Mouse (Mus musculus) stomach, embryonic 14.5 days (tissue): ENCODE results near the gene 4933415F23Rik. TPM values are rescaled to one million over a fixed set of nuclear protein-coding genes. Genes with fewer than 3 reads are reported as not detected.

Experiments used
- ATAC-seq: fragments of 200-750 bp; cut with Nextera tagmentation; 2 replicates; pipeline ENCODE4 v1.8.0; 2017; ENCODE audit warnings: low read depth, moderate TSS enrichment; ENCODE audit not compliant: insufficient number of reproducible peaks, insufficient read depth, low FRiP score
- H3K27ac ChIP-seq: fragments of 300-500 bp; sonication (generic); 2 replicates; pipeline ENCODE4 v1.5.1; 2014; ENCODE audit warnings: mild to moderate bottlenecking, low read length, moderate library complexity, mixed read lengths
- H3K27me3 ChIP-seq: fragments of 300-500 bp; sonication (generic); 2 replicates; pipeline ENCODE4 v1.6.1; 2014; ENCODE audit warnings: low read length, control low read depth, mixed read lengths; ENCODE audit not compliant: control insufficient read depth, insufficient read depth
- H3K36me3 ChIP-seq: fragments of 300-500 bp; sonication (generic); 2 replicates; pipeline ENCODE4 v1.6.1; 2014; ENCODE audit warnings: mild to moderate bottlenecking, control low read depth, low read length, moderate library complexity, mixed read lengths; ENCODE audit not compliant: control insufficient read depth, insufficient read depth
- H3K4me1 ChIP-seq: fragments of 300-500 bp; sonication (generic); 2 replicates; pipeline ENCODE4 v1.6.1; 2014; ENCODE audit warnings: low read length, control low read depth, mixed read lengths; ENCODE audit not compliant: control insufficient read depth, insufficient read depth
- H3K4me2 ChIP-seq: fragments of 300-500 bp; sonication (generic); replicated peaks from 2 replicates; pipeline ENCODE4 v1.6.1; 2014; ENCODE audit warnings: low read depth, low read length, control low read depth
- H3K4me3 ChIP-seq: fragments of 300-500 bp; sonication (generic); 2 replicates; pipeline ENCODE4 v1.5.1; 2014; ENCODE audit warnings: low read depth, low read length, control low read depth
- H3K9ac ChIP-seq: fragments of 300-500 bp; sonication (generic); replicated peaks from 2 replicates; pipeline ENCODE4 v1.6.1; 2014; ENCODE audit warnings: low read depth, mild to moderate bottlenecking, control low read depth, low read length, moderate library complexity, mixed read lengths
- H3K9me3 ChIP-seq: fragments of 300-500 bp; sonication (generic); 2 replicates; pipeline ENCODE4 v1.6.1; 2016; ENCODE audit warnings: low read depth, low read length, control low read depth; ENCODE audit not compliant: control insufficient read depth
- WGBS: fragments of 180-500 bp; shearing (Covaris S2); extraction: QIAGEN DNeasy Blood & Tissue Kit; methylation state at CpG from one replicate; pipeline ENCODE4 v1.1.7; 2014; 5-methylcytosine and 5-hydroxymethylcytosine counted together
- polyA plus RNA-seq: library from polyadenylated mRNA; unstranded; fragments of >200 nt; fragmentation: Nextera tagmentation; extraction: Ambion mirVana; gene quantifications from 2 replicates; pipeline ENCODE4 v1.2.1, GENCODE M21; 2014

The 4933415F23Rik gene
- polyA plus RNA-seq, 1 experiment from 2014 or later = not detected

GRCm38 (mm10) chr1:23109191-23109590 lies 7.1 kb upstream of the 4933415F23Rik start:
- H3K9ac ChIP-seq = no peak overlapping the region
- H3K36me3 ChIP-seq = no peaks in the 10 kb centered on the region
- no peaks in the 10 kb centered on the region for H3K9me3 ChIP-seq
- no peak overlapping the region for H3K27ac ChIP-seq
- H3K4me3 ChIP-seq = no peak overlapping the region
- no peak overlapping the region for H3K4me2 ChIP-seq
- 90% methylated on average over 1 of the region's 1 CpGs for WGBS
- no peak for ATAC-seq
- H3K27me3 ChIP-seq = no peaks in the 10 kb centered on the region
- no peaks in the 10 kb centered on the region for H3K4me1 ChIP-seq

DNA sequence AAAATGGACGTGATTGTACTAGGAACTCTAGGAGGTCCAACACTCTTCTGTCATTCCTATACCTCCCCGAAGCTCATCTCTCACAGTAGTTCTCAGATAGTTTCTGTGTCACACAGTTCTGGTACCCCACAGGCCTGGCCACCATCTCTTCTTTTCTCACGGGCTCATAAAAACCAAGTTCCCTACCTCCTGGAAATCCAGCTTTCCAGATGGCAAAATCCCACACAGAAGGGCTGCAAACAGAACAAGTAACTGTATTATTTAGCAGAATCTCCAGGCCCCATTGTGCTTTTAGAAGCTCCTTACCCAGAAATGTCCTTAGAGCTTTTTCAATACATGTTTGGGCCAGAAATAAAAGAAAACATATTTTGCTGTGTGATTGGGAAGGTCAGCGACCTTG lies 828 bp upstream of the 4933415F23Rik start:
- no peak overlapping the region for H3K4me2 ChIP-seq
- H3K9me3 ChIP-seq = no peaks in the 10 kb centered on the region
- H3K36me3 ChIP-seq = no peaks in the 10 kb centered on the region
- 84% methylated on average over 4 of the region's 4 CpGs for WGBS
- ATAC-seq = no peak
- H3K9ac ChIP-seq = no peak overlapping the region
- H3K4me1 ChIP-seq = no peaks in the 10 kb centered on the region
- no peaks in the 10 kb centered on the region for H3K27me3 ChIP-seq
- no peak overlapping the region for H3K27ac ChIP-seq
- no peak overlapping the region for H3K4me3 ChIP-seq

GRCm38 (mm10) chr1:23099791-23100190 lies 2.3 kb downstream of the 4933415F23Rik start:
- H3K27ac ChIP-seq = no peak overlapping the region
- H3K36me3 ChIP-seq = no peaks in the 10 kb centered on the region
- no peak overlapping the region for H3K4me3 ChIP-seq
- no peak overlapping the region for H3K9ac ChIP-seq
- H3K27me3 ChIP-seq = no peaks in the 10 kb centered on the region
- H3K4me1 ChIP-seq = no peaks in the 10 kb centered on the region
- no peak overlapping the region for H3K4me2 ChIP-seq
- no peak for ATAC-seq
- H3K9me3 ChIP-seq = no peaks in the 10 kb centered on the region
- 83% methylated on average over 1 of the region's 1 CpGs for WGBS

- no peak overlapping the region for H3K4me3 ChIP-seq
Measured at GRCm38 (mm10) chr1:23098451-23098850, 3.6 kb downstream of the 4933415F23Rik start.

GRCm38 (mm10) chr1:23097996-23098395 lies 4.1 kb downstream of the 4933415F23Rik start:
- Histone ChIP-seq H3K4me3 (no peak overlapping the region), H3K36me3 (no peaks in the 10 kb centered on the region), H3K4me2 (no peak overlapping the region), H3K27me3 (no peaks in the 10 kb centered on the region), H3K27ac (no peak overlapping the region), H3K9ac (no peak overlapping the region), H3K4me1 (no peaks in the 10 kb centered on the region), H3K9me3 (no peaks in the 10 kb centered on the region)
- ATAC-seq = no peak
- WGBS = 81% methylated on average over 4 of the region's 4 CpGs

More at GRCm38 (mm10) chr1:23098451-23098850, 3.6 kb downstream of the 4933415F23Rik start:
- Histone ChIP-seq H3K9ac (no peak overlapping the region), H3K27ac (no peak overlapping the region), H3K9me3 (no peaks in the 10 kb centered on the region), H3K4me1 (no peaks in the 10 kb centered on the region), H3K27me3 (no peaks in the 10 kb centered on the region), H3K4me2 (no peak overlapping the region), H3K36me3 (no peaks in the 10 kb centered on the region)
- no peak for ATAC-seq
- 87% methylated on average over 2 of the region's 2 CpGs for WGBS

DNA sequence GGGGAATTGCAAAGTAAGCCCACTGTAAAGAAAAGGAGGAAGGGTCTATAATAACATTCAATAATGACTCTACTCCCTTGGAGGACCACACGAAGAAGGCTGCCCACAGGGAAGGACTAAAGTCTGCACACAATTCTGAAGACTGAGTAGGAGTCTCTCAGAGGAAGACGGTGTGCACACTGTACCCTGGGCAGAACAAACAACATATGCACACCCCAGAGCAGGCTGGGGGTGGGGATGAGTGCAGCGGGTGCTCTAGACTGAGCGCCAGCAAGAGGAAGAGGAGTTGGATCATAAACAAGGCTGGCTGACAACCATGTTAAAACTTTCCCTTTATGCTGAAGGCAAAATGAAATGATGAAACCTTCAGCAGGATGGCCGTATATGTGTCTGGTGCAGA lies 34.3 kb downstream of the 4933415F23Rik start:
- Histone ChIP-seq H3K9me3 (no peaks in the 10 kb centered on the region), H3K27ac (no peak overlapping the region), H3K4me1 (0 out of 2 replicates have a peak, but pooled peaks cover 2% of the 10 kb centered on the region), H3K9ac (no peak overlapping the region), H3K36me3 (no peaks in the 10 kb centered on the region), H3K27me3 (no peaks in the 10 kb centered on the region), H3K4me3 (no peak overlapping the region), H3K4me2 (no peak overlapping the region)
- no peak for ATAC-seq
- WGBS = 85% methylated on average over 5 of the region's 5 CpGs

DNA sequence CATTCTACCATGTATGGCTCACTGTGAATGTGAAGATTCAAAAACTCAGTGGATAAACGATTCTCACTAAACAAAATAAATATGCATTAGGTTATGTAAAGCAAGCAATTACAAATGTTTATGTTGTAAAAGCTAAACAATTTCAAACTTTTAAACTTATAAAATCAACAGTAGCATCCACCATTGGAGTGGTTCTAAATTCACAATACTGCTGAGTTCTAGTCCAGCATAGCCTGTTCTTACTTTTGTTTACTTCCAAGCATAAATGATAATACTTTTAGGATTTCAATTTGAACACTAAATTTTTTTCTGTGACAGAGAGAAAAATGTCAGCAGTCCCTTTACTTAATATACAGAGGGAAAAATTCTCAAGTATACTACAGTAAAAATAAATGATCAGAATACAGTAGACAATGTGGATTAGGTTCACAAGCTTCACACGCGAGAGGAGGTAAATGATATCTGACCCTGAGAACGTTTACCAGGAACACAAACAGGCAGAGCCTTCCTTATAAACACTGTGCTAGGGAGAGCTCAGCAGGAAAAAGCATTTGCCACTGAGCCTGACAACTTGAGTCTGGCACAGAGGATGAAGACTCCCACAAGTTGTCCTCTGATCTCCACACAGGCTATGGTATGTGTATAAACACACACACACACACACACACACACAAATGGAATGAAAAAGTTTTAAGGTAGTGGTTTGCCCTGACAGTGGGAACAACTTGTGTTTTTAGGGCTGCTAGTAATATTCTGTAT lies 37.2 kb downstream of the 4933415F23Rik start:
- H3K27me3 ChIP-seq = no peaks in the 10 kb centered on the region
- H3K4me3 ChIP-seq = no peak overlapping the region
- H3K4me2 ChIP-seq = no peak overlapping the region
- WGBS = 27% methylated on average over 4 of the region's 4 CpGs
- no peaks in the 10 kb centered on the region for H3K36me3 ChIP-seq
- ATAC-seq = peak; percentile 51
- no peak overlapping the region for H3K9ac ChIP-seq
- no peak overlapping the region for H3K27ac ChIP-seq
- 0 out of 2 replicates have a peak, but pooled peaks cover 2% of the 10 kb centered on the region for H3K4me1 ChIP-seq
- no peaks in the 10 kb centered on the region for H3K9me3 ChIP-seq

DNA sequence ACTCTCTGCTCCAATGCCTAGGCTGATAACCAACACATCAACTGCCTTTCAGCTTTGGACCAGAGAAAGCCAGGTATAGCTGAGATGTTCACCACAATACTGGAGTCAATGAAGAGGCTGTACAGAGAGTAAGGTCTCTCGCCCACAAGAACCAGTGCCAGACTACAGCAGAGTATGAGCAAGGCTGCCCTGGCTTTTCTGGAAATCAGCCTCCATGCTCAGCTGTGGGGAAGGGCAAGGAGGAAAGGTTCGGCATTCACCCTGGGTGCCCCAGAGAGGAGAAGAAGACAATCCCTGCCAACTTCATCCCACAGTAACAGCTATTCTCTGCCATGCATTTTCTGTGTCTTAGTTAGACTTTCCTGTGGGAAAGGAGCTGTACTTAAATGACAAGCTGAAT lies 38.1 kb downstream of the 4933415F23Rik start:
- no peaks in the 10 kb centered on the region for H3K27me3 ChIP-seq
- H3K4me1 ChIP-seq = 0 out of 2 replicates have a peak, but pooled peaks cover 2% of the 10 kb centered on the region
- no peak overlapping the region for H3K4me2 ChIP-seq
- no peaks in the 10 kb centered on the region for H3K36me3 ChIP-seq
- 58% methylated on average over 2 of the region's 2 CpGs for WGBS
- no peaks in the 10 kb centered on the region for H3K9me3 ChIP-seq
- no peak for ATAC-seq
- H3K9ac ChIP-seq = no peak overlapping the region
- H3K27ac ChIP-seq = 0 out of 2 replicates have a peak overlapping the region, but pooled peaks have one; percentile 3
- no peak overlapping the region for H3K4me3 ChIP-seq
